Mouse (Mus musculus): Measurements from ENCODE around the gene Glod4. TPM values are rescaled to one million over a fixed set of nuclear protein-coding genes. Genes with fewer than 3 reads are reported as not detected.

Gene Glod4
- total RNA-seq, 2 experiments from 2014 or later: 54.2 to 54.3 TPM

DNA sequence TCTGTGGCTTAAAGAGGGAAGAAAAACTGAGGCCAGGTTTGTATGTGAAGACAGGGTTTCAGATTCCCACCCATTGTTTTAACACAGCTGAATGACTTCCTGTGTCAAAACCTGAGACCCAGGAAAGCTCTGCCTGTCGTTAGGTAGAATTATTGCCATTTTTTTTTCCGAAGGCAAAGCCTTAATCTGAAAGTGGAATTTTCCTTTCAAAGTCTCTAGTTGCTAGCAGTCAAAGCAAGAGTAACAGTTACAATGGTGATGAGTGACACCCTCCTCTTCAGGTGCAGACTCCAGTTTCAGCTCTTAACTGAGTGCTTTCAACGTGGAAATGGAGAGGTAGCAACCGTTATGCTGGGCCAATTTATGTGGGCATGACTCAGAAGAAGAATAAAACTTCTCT lies 92.5 kb downstream of the Glod4 start:
- DNase-seq (ENCODE audit: low spot score in 2 of 2): no peak

DNA sequence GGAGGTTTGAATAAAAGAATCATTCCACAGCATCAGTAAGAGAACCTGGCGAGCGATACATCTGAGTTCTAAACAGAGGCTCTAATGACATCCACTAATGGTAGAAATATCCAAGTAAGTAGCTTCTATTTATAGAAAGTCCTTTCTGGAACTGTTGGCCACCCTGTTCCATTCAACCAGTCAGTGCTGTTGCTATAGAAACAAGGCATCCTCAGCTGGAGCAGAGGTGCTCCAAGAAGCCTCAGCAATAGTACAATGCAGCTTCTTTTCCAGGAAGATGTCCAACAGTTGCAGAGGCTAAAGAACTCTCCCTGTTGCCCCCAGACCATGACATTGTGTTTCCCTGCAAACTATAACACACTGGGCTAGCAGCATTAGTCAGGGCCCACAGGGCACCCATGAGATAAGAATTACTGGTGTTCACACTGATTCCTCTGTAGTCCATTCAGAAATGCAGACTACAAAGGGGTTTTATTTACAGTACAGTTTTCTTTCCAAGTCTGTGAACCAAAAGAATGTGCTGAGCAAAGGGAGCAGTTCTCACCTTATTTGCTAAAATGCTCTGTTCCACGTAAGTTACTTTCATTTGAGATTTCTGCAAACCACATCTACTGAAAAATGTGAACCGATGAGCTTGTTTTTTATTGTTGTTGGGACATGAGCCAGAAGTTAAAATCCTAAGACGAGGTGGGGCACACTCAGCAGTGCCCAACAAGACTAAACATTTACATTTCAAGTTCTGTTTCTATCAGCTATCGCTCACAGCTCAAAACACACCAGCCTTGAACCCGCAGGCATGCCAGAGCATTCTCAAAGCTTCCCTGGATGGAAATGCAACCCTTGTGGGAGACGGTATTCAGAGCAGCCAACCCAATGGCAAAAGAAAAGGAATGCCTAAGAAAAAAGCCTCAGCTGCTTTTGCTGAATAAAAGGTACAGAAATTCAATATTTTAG lies 95.2 kb downstream of the Glod4 start:
- peak in 1 of 2 experiments; percentile 22 for DNase-seq (ENCODE audit: low spot score in 2 of 2)

DNA sequence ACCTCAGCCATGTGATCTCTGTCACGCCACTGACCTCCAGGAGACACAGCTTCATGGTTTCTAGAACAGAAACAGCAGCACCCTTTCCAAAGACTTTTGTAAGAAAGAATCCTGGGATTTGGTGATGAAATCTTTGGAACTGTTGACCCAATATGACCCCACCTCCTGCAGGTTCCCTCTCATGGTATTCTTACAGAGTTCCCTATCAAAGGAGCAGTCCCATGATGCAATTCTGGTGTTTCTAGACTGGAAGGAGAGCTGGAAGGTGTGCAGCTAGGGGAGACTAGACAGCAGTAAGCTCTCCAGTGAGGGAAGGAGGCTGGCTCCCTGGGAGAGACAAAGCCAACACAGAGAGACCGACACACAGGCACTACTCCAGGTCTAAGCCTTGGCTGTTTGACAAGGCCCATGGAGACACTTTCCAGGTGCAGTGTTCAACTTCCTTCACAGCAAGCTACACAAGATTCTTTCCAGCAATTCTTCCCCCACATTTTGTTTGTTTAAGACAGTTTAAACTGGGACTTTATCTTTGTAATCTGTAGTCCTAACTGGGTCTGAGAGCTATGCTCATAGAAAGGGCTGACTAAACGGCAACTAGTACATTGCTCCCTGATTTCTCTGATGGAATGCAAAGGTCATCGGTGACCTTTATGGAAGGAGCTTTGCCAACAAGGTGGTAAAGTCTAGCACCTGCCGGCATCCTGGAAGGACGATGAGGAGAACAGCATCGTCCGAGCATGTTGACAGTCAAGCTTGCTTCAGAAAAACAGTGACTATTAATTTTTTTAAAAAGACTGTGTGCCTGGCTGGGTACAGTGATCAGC lies 97.1 kb downstream of the Glod4 start:
- DNase-seq (ENCODE audit: low spot score in 2 of 2): no peak

DNA sequence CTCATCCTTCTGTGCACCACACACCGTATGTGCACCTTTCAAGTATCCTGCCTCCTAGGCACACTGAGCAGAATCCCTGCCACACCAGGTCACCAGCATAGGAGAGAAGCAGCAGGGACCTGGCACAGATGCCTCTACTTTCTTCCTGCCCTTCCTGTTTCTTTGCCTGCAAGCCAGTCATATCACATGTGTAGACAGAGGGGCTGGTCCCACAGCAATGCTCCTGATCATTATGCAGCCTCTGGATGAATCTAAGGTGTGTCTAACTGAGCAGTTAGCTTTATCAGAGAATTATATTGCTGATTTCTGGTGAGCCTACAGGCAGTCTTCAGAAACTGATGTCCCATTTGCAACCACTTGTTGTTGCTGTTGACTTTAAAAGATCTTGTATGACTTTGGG lies 98.4 kb downstream of the Glod4 start:
- no peak for DNase-seq (ENCODE audit: low spot score in 2 of 2)

DNA sequence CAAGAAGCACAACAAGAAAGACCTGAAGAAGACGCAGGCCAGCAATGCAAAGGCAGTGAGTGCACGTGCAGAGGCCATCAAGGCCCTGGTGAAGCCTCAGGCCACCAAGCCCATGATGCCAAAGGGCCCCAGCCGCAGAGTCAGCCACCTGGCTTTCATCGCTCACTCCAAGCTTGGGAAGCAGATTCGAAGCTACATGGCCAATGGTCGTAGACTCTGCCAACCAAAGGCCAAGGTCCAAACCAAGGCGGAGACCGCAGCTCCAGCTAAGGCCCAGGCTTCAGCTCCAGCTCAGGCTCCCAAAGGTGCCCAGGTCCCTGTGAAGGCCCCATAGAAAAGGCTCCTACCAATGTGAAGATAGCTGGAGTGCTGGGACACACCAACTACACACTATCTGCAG lies 99.1 kb downstream of the Glod4 start:
- no peak for DNase-seq (ENCODE audit: low spot score in 2 of 2)

DNA sequence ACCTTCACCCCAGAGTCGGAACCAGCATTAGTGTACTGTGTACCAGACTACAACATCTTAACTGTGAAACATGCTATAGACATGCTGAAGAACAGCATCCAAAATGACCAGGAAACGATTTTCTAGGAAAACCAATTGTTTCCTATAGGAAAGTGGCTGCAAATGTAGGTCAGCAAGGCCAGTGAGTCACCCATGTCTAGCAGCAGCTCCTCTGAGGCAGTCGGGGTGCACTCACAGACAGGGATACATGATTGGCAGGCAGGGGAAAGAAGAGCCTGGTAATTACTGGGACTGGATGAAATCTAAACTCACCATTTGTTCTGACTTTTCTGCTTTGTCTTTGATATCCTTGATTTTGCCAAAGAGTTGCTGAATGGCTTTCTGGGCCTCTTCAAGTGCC lies 105.5 kb downstream of the Glod4 start:
- DNase-seq (ENCODE audit: low spot score in 2 of 2): no peak

DNA sequence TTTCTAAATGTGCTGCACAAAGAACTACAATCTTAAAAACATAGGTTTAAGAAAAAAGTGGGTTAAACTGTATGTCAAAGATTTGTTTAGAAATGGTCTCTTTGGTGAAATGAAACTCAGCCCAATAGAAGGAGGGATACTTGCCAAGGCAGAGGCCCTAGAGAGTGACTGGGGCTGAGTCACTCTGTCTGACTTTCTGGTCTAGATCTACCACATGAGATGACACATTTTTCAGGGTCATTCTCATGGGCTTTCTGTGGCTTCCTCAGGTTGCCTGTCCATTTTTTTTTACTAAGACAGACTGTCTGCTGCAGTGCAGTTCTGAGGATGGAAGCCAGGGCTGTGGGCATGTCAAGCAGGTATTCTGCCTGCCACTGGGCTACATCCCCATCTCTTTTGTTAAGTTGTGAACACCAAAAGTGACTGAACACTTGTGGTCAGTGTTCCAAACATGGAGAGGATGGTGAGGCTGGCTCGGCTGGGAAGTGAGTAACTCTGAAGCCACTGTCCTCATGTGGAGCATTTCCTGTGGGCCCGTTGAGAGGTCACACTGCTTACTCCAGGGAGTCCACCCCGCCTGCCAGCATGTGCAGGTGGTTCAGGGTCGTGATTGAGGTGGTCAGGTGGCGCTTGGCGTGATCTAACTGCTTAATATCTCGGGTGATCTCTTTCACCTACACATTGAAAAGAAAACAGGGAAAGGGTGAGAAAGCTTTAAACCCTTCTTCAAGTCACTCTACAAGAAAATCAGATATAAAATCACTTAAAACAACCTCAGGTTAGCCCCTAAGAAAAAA lies 107.7 kb downstream of the Glod4 start:
- no peak for DNase-seq (ENCODE audit: low spot score in 2 of 2)

DNA sequence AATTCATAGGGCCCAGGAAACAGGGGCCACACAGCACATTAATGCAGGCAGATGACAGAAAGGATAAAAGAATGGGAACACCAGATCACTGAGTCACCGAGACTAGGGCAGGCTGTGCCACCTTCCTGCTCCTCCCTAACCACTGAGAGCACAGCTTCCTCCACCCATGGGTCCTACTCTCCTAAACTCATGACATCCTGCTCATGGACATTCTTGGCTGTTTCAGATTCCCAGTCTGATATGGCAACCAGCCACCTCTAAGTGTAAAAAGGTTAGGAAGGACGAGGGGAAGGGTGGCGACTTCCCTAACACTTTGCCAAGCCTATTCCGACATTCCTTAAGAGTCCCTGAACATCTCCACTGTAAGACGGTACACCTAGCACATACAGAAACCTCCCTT lies 112.7 kb downstream of the Glod4 start:
- DNase-seq (ENCODE audit: low spot score in 2 of 2): no peak

DNA sequence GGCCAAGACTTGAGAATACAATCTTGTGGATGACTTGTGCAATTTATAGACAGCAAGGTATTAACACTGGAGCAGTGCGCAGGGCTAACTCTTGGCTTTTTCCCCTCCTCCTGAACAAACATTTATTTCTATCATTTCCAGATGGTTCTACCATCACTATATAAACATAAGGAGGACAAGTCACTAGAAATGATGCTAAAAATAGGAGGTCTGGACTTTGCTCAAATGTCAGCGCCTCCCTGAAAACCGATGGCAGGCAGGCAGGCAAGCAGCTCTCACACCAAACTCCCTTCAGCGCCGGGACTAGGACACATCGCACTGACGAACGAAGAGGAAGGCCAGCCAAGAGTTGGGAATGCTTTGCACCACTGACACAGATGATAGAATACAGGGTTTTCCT lies 118.1 kb downstream of the Glod4 start:
- DNase-seq (ENCODE audit: low spot score in 2 of 2): no peak

DNA sequence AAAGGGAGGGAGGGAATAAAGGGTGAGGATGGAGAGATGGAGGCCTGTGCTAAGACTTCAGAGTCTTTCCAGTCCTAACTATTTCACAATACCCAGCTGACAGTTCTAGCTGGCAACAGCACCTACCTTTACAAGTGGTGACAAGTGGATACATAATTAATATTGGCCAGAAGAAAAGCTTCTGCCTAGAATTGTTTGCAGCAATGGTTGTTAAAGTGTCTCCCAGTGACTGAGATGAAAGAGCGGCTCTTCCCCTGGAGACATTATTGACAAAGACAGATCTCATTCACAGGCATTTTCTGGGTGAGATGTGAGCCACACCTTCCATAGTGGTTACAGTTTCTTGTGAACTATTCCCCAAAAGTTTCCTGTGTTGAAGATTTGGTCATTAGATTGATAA lies 120.0 kb downstream of the Glod4 start:
- no peak for DNase-seq (ENCODE audit: low spot score in 2 of 2)

DNA sequence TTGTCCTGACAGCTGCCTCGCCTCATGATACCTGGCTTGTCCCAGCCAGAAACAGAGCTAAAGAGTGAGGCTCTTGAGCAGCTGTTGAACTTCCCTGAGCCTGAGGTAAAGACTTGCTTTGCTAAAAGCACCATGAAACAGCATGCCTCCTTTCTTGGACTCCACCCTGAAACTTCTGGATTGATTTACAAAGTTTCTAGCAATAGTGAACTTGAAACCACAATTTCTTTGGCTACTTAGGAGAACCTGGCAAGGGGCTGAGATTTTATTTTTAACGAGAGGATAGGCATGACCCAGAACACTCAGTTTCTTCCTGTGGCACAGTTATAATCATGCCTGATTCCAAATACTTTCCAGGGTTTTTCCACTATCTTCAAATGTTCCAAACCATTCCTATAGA lies 121.0 kb downstream of the Glod4 start:
- no peak for DNase-seq (ENCODE audit: low spot score in 2 of 2)

DNA sequence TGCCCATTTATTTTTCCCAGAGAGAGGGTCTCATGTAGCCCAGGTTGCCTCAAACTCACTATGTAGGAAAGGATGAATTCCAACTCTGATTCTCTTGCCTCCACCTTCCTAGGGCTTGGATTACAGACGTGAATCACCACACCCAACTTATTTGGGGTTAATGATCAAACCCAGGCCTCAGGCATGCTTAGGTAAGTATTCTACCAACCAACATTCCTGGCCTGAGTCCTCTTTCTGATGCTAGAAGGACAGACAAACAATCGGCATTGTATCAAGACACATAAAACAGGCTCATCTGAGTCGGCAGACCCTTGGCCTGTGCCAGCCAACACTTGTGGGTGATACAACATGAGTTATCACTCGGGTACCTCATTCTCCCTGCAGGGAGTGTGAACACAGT lies 122.4 kb downstream of the Glod4 start:
- no peak for DNase-seq (ENCODE audit: low spot score in 2 of 2)

DNA sequence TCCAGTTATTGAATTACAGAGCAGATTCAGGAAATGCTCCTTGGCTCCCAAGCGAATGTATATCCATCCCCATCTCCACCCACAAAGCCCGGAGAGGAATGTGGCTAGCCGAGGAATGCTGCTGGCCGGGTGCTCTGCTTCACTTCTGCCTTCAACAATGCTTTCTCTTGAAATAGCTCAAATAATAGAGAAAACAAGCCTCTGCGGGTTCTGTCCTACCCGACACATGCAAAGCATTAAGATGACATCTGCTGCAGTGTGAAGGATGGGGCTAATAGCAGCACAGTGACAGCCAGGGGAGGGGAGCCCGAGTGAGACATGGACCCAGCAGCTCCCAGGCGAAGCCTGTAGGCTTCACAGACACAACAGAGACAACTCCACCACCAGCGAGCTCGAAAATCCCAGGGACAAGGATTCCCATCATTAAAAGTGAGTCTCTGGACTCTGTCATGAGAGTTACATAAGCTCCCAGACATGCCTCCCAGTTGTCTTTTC lies 123.1 kb downstream of the Glod4 start:
- DNase-seq (ENCODE audit: low spot score in 2 of 2): peak; percentile 65 to 81

DNA sequence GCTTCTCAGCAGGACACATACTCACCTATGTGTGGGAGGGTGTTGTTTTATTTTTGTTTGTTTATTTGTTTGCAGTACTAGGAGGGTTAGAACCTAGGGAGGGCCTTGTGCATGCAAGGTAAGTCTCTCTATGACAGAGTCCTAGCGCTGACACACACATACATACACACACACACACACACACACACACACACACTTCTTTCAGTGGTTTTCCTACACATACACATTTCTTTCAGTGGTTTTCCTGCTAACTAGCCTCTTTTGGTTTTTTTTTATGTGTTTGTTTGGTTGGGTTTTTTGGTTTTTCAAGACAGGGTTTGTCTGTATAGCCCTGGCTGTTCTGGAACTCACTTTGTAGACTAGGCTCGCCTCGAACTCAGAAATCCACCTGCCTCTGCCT lies 133.1 kb downstream of the Glod4 start:
- DNase-seq (ENCODE audit: low spot score in 2 of 2): no peak

DNA sequence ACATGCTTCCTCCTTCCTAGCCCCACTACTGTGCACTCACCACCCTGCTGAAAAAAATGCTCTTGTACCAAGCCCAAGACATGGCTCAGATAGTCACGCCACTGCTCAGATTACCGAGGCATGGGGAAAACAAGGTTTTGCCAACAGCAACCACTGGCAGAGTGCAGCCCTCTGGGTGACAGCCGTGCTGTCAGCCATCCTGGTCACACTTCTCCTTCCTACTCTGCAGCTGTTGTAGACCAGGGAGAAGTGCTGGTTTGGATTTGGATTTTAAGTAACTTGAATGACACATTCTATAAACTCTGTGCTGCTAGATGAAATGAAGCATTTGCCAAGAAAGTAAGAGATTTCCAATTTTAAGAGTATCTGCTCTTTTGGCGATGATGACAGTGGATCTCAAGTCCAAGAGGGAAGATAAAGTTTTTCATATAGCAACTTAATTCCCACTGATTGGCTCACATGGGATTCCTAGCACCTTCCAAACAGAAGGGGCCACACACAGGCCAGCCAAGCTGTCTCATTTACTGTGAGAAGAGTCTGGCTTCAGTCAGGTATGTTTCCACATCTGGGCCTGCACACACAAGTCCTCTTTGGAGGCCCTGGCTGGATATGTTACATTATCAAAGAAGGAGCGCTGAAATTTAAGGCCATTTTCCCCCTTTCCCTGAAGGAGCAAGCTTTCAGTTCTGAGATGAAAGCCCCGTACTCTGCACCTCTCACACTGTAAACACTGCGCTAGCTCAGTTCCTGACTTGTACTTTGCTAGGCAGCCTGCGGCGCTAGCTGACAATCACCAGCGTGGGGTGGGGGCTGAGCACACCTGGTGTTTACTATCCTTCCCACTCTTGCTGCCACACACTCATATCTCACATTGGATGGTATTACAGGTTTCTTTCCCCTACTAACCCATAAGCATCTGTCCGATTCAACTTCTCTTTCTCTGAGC lies 136.7 kb downstream of the Glod4 start:
- DNase-seq (ENCODE audit: low spot score in 2 of 2): no peak

DNA sequence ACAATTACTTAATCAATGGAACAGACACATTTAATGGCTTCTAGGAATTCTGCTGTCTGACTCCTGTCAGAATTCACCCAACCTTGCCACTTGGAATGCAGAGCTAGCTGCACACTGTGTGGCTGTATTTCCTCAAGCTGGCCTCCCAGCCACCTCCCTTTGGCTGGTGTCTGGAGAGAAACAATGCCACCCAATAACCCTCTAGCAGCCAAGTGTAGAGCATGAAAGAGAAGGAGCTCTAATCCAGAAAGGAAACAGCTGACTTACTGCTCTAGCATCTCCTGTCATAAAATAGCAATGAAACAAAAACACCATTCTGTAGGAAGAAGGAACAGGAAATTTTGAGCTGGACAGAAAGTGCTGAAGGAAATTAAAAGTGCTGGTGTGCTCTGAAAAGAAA lies 142.4 kb downstream of the Glod4 start:
- DNase-seq (ENCODE audit: low spot score in 2 of 2): no peak

DNA sequence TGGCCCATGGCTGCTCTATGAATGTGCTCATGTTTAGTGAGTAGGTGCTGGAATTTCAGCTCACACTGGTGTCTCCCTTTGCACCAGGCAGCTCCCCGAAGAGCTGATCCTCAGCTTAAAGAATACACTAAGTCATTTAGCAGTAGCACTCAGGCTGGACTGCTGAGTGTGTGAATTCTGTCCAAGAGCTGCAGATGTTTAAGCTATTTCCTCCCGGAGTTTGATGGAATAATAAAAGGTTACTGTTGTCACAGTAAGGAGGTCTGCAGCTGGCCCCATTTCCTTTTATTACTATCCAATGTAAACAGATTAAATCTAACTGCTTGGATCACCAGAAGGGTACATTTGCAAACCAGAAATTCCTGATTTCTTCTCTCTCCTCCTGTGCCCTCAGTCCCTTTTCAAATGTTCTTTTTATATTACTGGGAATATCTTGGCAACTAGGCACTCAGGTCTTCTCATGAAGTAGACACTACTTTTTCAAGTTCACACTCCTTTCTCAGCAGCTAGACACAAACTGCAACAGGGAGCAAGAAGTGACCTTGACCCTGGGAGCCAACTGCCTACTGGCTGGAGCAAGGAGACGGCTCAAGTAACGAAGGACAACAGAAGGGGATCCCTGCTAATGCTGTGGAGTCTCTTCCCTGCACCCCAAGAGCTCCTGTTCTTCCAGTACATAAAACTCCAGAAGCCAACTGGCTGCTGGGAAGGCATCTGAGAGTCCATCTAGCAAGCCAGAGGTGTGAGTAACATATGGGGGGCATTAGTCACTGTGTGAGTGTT lies 144.1 kb downstream of the Glod4 start:
- DNase-seq (ENCODE audit: low spot score in 2 of 2): no peak

DNA sequence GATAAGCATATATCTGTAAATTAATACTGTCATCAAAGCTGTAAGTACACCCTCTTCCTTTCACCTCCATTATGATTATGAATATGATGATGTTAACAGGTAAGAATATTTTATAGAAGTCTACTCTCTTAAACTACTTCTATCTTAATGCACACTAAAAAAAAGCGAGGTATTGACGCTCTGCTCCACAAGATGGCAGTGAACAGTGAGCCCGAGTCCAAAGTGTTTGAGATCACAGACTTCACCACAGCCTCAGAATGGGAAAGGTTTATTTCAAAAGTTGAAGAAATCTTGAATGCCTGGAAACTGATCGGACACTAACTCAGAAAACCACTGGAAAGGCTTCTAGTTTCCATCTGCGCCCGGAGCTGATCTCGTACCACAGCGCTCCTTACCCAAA lies 149.9 kb downstream of the Glod4 start:
- no peak for DNase-seq (ENCODE audit: low spot score in 2 of 2)

DNA sequence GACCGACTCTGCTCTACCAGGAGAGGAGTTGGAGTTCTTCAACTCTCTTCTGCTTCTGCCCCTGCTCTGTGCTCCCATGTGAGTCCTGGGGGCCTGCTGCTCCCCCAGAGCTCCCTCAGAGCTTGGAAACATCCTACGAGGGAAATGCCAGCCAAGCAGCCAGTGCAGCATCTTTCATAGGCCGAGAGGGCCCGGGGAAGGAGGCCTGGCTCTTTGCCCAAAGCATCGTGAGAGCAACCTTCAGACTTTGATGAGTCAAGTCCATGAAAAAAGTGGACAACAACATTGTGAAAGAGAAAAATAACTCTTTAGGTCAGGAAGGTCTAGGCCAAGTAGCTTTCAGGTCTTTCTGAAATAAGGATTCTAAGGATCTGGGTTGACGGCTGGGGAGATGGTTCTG lies 153.7 kb downstream of the Glod4 start:
- no peak for DNase-seq (ENCODE audit: low spot score in 2 of 2)
